8 mouse cellular contexts compared by ENCODE assay signal in the genomic region with DNA sequence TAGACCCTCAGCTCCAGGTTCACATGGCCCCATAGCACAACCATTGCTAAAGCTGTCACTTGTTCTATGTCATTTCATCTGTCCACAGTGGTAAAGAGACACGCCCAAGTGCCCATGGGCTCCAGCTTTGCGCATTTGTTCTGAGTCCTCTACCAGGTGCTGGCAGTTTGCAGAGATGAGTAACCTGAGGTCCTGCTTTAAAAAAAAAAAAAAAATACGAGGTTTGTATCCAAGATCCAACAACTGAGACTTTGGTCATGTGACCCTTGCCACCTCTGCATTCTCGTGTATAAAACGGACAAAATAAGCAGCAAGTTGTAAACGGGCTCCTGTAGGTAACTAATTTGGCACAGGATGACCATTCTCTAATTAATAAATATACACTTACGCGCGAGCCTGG.
DNase-seq lines count a peak whose midpoint lies in the region; ATAC-seq and TF ChIP-seq lines count a peak whose summit lies in the region.

No protein-coding gene starts in this region.

- no peaks in the 10 kb centered on the region for H3K36me3 ChIP-seq in embryonic facial prominence, embryonic 10.5 days (replicated peaks)
- no peaks in the 10 kb centered on the region for H3K36me3 ChIP-seq in neural tube, embryonic 13.5 days

- H3K27ac ChIP-seq in left cerebral cortex, adult 2 months: peak overlapping the region; percentile 73
- H3K27ac ChIP-seq in embryonic facial prominence, embryonic 10.5 days (replicated peaks): peak overlapping the region; percentile 87
- 0 out of 2 replicates have a peak overlapping the region, but pooled peaks have one; percentile 33 for H3K27ac ChIP-seq in neural tube, embryonic 13.5 days (replicated peaks)

- peak overlapping the region; percentile 70; the same call in 1 of the 2 replicates for H3K9ac ChIP-seq in neural tube, embryonic 13.5 days

- peaks cover 89% of the 10 kb centered on the region for H3K27me3 ChIP-seq in embryonic facial prominence, embryonic 10.5 days (replicated peaks; ENCODE audit: low read depth, poor library complexity, severe bottlenecking)
- H3K27me3 ChIP-seq in neural tube, embryonic 13.5 days: peaks cover 70% of the 10 kb centered on the region

- no peak for ATAC-seq in neural tube, embryonic 13.5 days (ENCODE audit: low read depth)
- no peak for ATAC-seq in granulocyte monocyte progenitor cell, adult 5-6 weeks (replicated peaks; ENCODE audit: poor library complexity, severe bottlenecking)

- H3K9me3 ChIP-seq in embryonic facial prominence, embryonic 10.5 days: no peaks in the 10 kb centered on the region
- no peaks in the 10 kb centered on the region for H3K9me3 ChIP-seq in neural tube, embryonic 13.5 days

- WGBS in embryonic facial prominence, embryonic 10.5 days: 48% methylated on average over 9 of the region's 9 CpGs
- 51% methylated on average over 9 of the region's 9 CpGs for WGBS in neural tube, embryonic 13.5 days

- DNase-seq in left cerebral cortex, adult 2 months (ENCODE audit: extremely low spot score in 1 of 2, low spot score in 2 of 2): no peak
- DNase-seq in left cerebral cortex, postnatal 4 days: no peak
- no peak for DNase-seq in embryonic facial prominence, embryonic 10.5 days (ENCODE audit: low spot score)
- DNase-seq in kidney, postnatal 36 days: peak; percentile 39 to 47
- no peak for DNase-seq in thymus, postnatal 14 days
- no peak for DNase-seq in urinary bladder, postnatal 14 days (ENCODE audit: low spot score)

- peak overlapping the region; percentile 70 for H3K4me2 ChIP-seq in neural tube, embryonic 13.5 days

- TF ChIP-seq CTCF in left cerebral cortex, adult 2 months (IDR thresholded peaks at IDR 0.05): no peak

- peaks cover 80% of the 10 kb centered on the region for H3K4me1 ChIP-seq in embryonic facial prominence, embryonic 10.5 days
- peaks cover 46% of the 10 kb centered on the region for H3K4me1 ChIP-seq in neural tube, embryonic 13.5 days (replicated peaks)

- intact Hi-C loops in left cerebral cortex, adult 2 months (cut with DNase I): loop anchor here (5.0 kb wide), 1 partner anchor 375 kb away; no protein-coding TSS in a partner anchor
- intact Hi-C loops in left cerebral cortex, postnatal 4 days (cut with DNase I): loop anchor here (5.0 kb wide), 1 partner anchor 120 kb away; no protein-coding TSS in a partner anchor

- peak overlapping the region; percentile 42 for H3K4me3 ChIP-seq in left cerebral cortex, adult 2 months
- H3K4me3 ChIP-seq in embryonic facial prominence, embryonic 10.5 days: peak overlapping the region; percentile 54
- H3K4me3 ChIP-seq in neural tube, embryonic 13.5 days: peak overlapping the region; percentile 43

Comparison
In these comparisons a context has a peak if more than half of its experiments do, and no peak if none do; other contexts are left out.
1. DNase-seq: peak in kidney, postnatal 36 days (2 of 2); none in left cerebral cortex, adult 2 months (0 of 2), left cerebral cortex, postnatal 4 days (single experiment), embryonic facial prominence, embryonic 10.5 days (single experiment), thymus, postnatal 14 days (single experiment) and urinary bladder, postnatal 14 days (single experiment).
2. H3K27ac ChIP-seq: peak in every context shown above with its lines; median percentile 87 in embryonic facial prominence, embryonic 10.5 days; 73 in left cerebral cortex, adult 2 months; 33 in neural tube, embryonic 13.5 days.
3. Peak in every context shown above with its lines, with median percentiles within 50 percentile points of each other: H3K4me3 ChIP-seq.